Mouse (Mus musculus) stomach, embryonic 16.5 days (tissue): Measurements from ENCODE around the gene Med12. TPM values are rescaled to one million over a fixed set of nuclear protein-coding genes. Genes with fewer than 3 reads are reported as not detected.

Experiments
- ATAC-seq: fragments of 200-750 bp; cut with Nextera tagmentation; 2 replicates; pipeline ENCODE4 v1.8.0; 2017; ENCODE audit warnings: moderate number of reproducible peaks, moderate TSS enrichment; ENCODE audit not compliant: insufficient read depth, low FRiP score
- H3K27ac ChIP-seq: fragments of 300-500 bp; sonication (generic); 2 replicates; pipeline ENCODE4 v1.5.1; 2014; ENCODE audit warnings: low read length
- H3K27me3 ChIP-seq: fragments of 300-500 bp; sonication (generic); 2 replicates; pipeline ENCODE4 v1.6.1; 2014; ENCODE audit warnings: low read length, control low read depth, mixed read lengths; ENCODE audit not compliant: control insufficient read depth, insufficient read depth
- H3K36me3 ChIP-seq: fragments of 300-500 bp; sonication (generic); 2 replicates; pipeline ENCODE4 v1.6.1; 2014; ENCODE audit warnings: low read length; ENCODE audit not compliant: control insufficient read depth, insufficient read depth
- H3K4me1 ChIP-seq: fragments of 300-500 bp; sonication (generic); 2 replicates; pipeline ENCODE4 v1.6.1; 2014; ENCODE audit warnings: low read length, control low read depth, mixed read lengths; ENCODE audit not compliant: control insufficient read depth, insufficient read depth
- H3K4me2 ChIP-seq: fragments of 300-500 bp; sonication (generic); 2 replicates; pipeline ENCODE4 v1.6.1; 2014; ENCODE audit warnings: low read depth, low read length, mixed read lengths
- H3K4me3 ChIP-seq: fragments of 300-500 bp; sonication (generic); replicated peaks from 2 replicates; pipeline ENCODE4 v1.5.1; 2014; ENCODE audit warnings: mild to moderate bottlenecking, low read length
- H3K9ac ChIP-seq: fragments of 300-500 bp; sonication (generic); 2 replicates; pipeline ENCODE4 v1.6.1; 2014; ENCODE audit warnings: low read length
- H3K9me3 ChIP-seq: fragments of 300-500 bp; sonication (generic); replicated peaks from 2 replicates; pipeline ENCODE4 v1.6.1; 2016; ENCODE audit warnings: low read length, control low read depth; ENCODE audit not compliant: control insufficient read depth
- WGBS: fragments of 180-500 bp; shearing (Covaris S2); extraction: QIAGEN DNeasy Blood & Tissue Kit; methylation state at CpG from one replicate; pipeline ENCODE4 v1.1.7; 2014; 5-methylcytosine and 5-hydroxymethylcytosine counted together
- polyA plus RNA-seq: library from polyadenylated mRNA; unstranded; fragments of >200 nt; fragmentation: Nextera tagmentation; extraction: Ambion mirVana; gene quantifications from 2 replicates; pipeline ENCODE4 v1.2.1, GENCODE M21; 2015

Gene Med12
- polyA plus RNA-seq, 1 experiment from 2014 or later, result 30.3 TPM

GRCm38 (mm10) chrX:101290111-101290510, 16.3 kb downstream of the Med12 start:
- Histone ChIP-seq H3K9me3 (no peaks in the 10 kb centered on the region), H3K27ac (no peak overlapping the region), H3K27me3 (no peaks in the 10 kb centered on the region; the same call in 1 of the 2 replicates), H3K36me3 (no peaks in the 10 kb centered on the region), H3K4me1 (no peaks in the 10 kb centered on the region), H3K4me3 (no peak overlapping the region), H3K4me2 (no peak overlapping the region), H3K9ac (no peak overlapping the region)
- 89% methylated on average over 10 of the region's 10 CpGs for WGBS
- no peak for ATAC-seq

DNA sequence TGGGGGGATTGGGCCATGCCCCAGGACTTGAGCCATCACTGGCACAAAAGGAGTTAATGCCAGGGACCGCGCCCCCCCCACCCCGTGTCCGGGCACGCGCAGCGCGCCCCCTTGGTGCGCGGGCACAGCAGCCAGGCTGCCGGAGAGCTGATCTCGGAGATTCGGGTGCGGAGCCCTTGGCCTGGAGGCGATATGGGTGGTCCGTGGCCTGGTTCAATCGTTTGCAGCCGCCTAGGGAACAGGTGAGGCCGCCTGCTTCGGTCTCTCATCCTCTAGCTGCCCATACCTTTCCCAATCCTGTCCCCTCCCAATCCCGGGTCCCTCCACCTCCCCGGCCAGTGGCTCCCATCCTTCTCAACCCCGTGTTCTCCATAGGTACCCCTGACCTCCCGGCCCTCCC, 25.2 kb downstream of the Med12 start, which contains the start of gene Nlgn3:
TSS of gene Nlgn3 (plus strand) at position 114 of the 400 bp plus-strand sequence.
- H3K4me2 ChIP-seq, result peak within 1 kb of the TSS; percentile 47
- no peaks in the 10 kb centered on the region for H3K27me3 ChIP-seq
- WGBS, result 28% methylated on average over 18 of the region's 24 CpGs
- H3K4me3 ChIP-seq, result peak within 1 kb of the TSS; percentile 44
- H3K9me3 ChIP-seq, result no peaks in the 10 kb centered on the region
- H3K27ac ChIP-seq, result no peak within 1 kb of the TSS
- no peaks in the 10 kb centered on the region for H3K4me1 ChIP-seq
- no peaks in the 10 kb centered on the region for H3K36me3 ChIP-seq
- H3K9ac ChIP-seq, result peak within 1 kb of the TSS; percentile 57
- no peak for ATAC-seq

DNA sequence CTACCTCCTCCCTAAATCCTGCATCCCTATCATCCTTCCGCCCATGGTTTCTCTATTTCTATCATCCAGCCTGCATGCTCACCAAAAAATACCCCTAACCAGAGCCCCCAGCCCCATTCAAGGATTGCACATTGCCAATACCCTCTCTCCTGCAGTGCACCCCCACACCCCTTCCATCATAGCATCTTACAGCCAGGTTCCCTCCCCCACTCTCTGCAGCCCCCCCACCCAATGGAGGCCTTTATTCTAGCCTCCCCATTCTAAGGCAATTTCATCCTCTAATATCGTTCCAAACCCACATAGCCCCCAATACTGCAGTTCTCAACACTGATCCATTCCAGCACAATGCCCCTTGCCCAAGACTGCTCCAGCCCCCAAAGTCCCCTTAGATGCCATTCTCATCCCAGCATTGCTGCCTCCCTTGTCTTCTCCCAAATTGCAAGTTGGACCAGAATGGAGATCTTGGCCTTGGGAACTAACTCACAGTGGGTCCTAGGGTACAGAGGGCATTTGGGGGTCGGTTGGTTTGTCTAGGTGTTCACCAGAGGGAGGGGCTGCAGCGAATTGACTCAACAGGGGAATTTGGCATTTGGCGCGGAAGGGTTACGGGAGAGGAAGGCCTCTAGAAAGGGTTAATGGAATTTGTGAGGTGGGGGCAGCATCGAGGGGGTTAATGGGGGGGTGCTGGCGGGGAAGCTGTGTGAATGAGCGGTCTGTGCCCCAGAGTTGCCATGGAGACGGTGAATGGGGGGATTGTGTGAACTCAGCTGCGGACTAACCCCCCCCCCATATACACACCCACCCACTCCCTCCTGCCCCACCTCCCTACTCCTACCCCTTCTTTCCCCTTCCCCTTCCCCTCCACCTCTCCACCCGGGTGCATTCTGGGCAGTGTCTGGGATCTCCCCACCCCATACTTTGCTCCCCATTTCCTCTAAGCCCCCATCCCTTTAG, 25.9 kb downstream of the Med12 start:
- Histone ChIP-seq H3K4me2 (peak overlapping the region; percentile 47), H3K4me3 (peak overlapping the region; percentile 44), H3K9ac (peak overlapping the region; percentile 57), H3K27ac (no peak overlapping the region), H3K4me1 (no peaks in the 10 kb centered on the region), H3K9me3 (no peaks in the 10 kb centered on the region), H3K36me3 (no peaks in the 10 kb centered on the region), H3K27me3 (no peaks in the 10 kb centered on the region)
- peak; percentile 35; the same call in 1 of the 2 replicates for ATAC-seq
- 25% methylated on average over 13 of the region's 13 CpGs for WGBS

GRCm38 (mm10) chrX:101300427-101301030, 26.7 kb downstream of the Med12 start:
- no peaks in the 10 kb centered on the region for H3K9me3 ChIP-seq
- peak overlapping the region; percentile 50; the same call in 1 of the 2 replicates for H3K9ac ChIP-seq
- H3K27ac ChIP-seq, result no peak overlapping the region
- peak overlapping the region; percentile 44 for H3K4me3 ChIP-seq
- ATAC-seq, result no peak
- H3K36me3 ChIP-seq, result no peaks in the 10 kb centered on the region
- peak overlapping the region; percentile 47 for H3K4me2 ChIP-seq
- 36% methylated on average over 13 of the region's 13 CpGs for WGBS
- H3K27me3 ChIP-seq, result no peaks in the 10 kb centered on the region
- no peaks in the 10 kb centered on the region for H3K4me1 ChIP-seq

- no peak overlapping the region for H3K4me2 ChIP-seq
- H3K27ac ChIP-seq, result no peak overlapping the region
- ATAC-seq, result no peak
- WGBS, result 73% methylated on average over 9 of the region's 9 CpGs
- no peak overlapping the region for H3K9ac ChIP-seq
- no peak overlapping the region for H3K4me3 ChIP-seq
- H3K36me3 ChIP-seq, result no peaks in the 10 kb centered on the region
- H3K27me3 ChIP-seq, result no peaks in the 10 kb centered on the region
- no peaks in the 10 kb centered on the region for H3K9me3 ChIP-seq
- H3K4me1 ChIP-seq, result no peaks in the 10 kb centered on the region
Observed at GRCm38 (mm10) chrX:101301654-101302053, 27.8 kb downstream of the Med12 start.

- no peak overlapping the region for H3K9ac ChIP-seq
- H3K36me3 ChIP-seq, result no peaks in the 10 kb centered on the region
- H3K4me1 ChIP-seq, result no peaks in the 10 kb centered on the region
- no peaks in the 10 kb centered on the region; the same call in 1 of the 2 replicates for H3K27me3 ChIP-seq
- WGBS, result 76% methylated on average over 2 of the region's 2 CpGs
- no peak overlapping the region for H3K27ac ChIP-seq
- no peak for ATAC-seq
- no peak overlapping the region for H3K4me2 ChIP-seq
- H3K9me3 ChIP-seq, result no peaks in the 10 kb centered on the region
- H3K4me3 ChIP-seq, result no peak overlapping the region
Observed at GRCm38 (mm10) chrX:101304646-101305045, 30.8 kb downstream of the Med12 start.

DNA sequence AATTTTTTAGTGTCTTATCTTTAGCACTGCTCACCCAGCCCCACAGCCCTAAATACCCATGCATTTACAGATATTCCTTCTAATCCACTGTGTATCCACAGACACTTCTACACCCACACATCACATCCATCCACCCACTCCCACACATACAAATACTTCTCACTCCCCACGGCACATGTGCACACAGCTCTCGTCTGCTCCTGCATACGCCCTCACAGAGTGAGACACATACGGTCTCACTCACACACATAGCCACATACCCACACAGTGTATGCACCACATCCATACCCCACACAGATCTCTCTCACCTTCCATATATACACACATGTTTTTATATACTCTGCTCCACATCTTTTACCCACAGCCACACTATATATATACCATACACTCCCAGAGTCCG, 35.5 kb downstream of the Med12 start:
- no peaks in the 10 kb centered on the region for H3K4me1 ChIP-seq

DNA sequence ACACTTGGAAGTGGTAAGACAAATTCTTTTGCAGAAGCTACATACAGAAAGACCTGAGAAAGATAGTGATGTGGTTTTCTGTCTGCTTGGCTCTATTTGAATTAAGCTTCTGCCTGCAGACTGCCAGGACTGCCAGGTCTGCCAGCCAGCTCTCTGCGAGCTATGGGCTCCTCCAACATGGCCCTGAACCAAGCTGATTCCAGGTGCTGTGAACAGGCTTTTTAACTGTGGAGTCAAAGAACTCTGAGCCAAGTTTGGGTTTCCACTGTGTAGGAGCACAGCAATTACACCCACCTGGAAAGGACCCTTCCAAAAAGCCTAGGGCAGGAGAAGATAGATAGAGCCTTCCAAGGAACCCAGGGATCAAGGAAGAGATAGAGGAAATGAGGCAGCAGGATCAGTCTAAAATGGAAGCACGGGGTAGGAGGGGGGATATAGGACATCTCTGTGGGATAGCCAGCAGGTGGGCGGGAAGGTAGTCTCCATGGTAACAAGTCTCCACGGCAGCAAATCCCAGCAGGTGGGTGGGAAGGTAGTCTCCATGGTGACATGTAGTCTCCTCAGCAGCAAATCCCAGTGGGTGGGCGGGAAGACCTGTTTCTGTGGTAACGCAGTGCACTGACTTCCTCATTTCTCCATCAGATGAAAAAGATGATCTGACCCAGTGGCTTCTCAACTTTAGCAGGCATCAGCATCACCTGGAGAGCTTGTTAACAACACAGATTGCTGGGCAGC, 40.0 kb downstream of the Med12 start:
- H3K9me3 ChIP-seq, result no peaks in the 10 kb centered on the region
- no peak overlapping the region for H3K9ac ChIP-seq
- H3K4me3 ChIP-seq, result no peak overlapping the region
- H3K36me3 ChIP-seq, result no peaks in the 10 kb centered on the region
- 42% methylated on average over 6 of the region's 6 CpGs for WGBS
- H3K4me1 ChIP-seq, result no peaks in the 10 kb centered on the region
- H3K27me3 ChIP-seq, result peaks cover 6% of the 10 kb centered on the region
- ATAC-seq, result no peak
- no peak overlapping the region for H3K27ac ChIP-seq
- H3K4me2 ChIP-seq, result no peak overlapping the region

More for the DNA sequence above, 35.5 kb downstream of the Med12 start:
- Histone ChIP-seq H3K9ac (no peak overlapping the region), H3K27me3 (peaks cover 1% of the 10 kb centered on the region), H3K27ac (no peak overlapping the region), H3K4me2 (no peak overlapping the region), H3K36me3 (no peaks in the 10 kb centered on the region), H3K9me3 (no peaks in the 10 kb centered on the region), H3K4me3 (no peak overlapping the region)
- 83% methylated on average over 5 of the region's 5 CpGs for WGBS
- no peak for ATAC-seq
